Mouse (Mus musculus): ENCODE results near the gene Ccr7. TPM values are rescaled to one million over a fixed set of nuclear protein-coding genes. Genes with fewer than 3 reads are reported as not detected.
A peak's percentile ranks its signal among the peaks of the same experiment; 100 is the strongest.

Gene Ccr7
- total RNA-seq, 2 experiments from 2014 or later: 0.17 TPM; not detected in 1

GRCm38 (mm10) chr11:99118420-99118819 is 36.5 kb downstream of the Ccr7 start:
- no peak for ATAC-seq (replicated peaks; ENCODE audit: poor library complexity)

GRCm38 (mm10) chr11:99117907-99118306 is 37.0 kb downstream of the Ccr7 start:
- no peak for ATAC-seq (replicated peaks; ENCODE audit: poor library complexity)

GRCm38 (mm10) chr11:99115940-99116339 is 38.9 kb downstream of the Ccr7 start:
- ATAC-seq (replicated peaks; ENCODE audit: poor library complexity): peak; percentile 29; the same call in 1 of the 2 replicates

- ATAC-seq (replicated peaks; ENCODE audit: poor library complexity): no peak
Observed at GRCm38 (mm10) chr11:99113111-99113510, 41.8 kb downstream of the Ccr7 start.

GRCm38 (mm10) chr11:99112700-99113099 is 42.2 kb downstream of the Ccr7 start:
- ATAC-seq (replicated peaks; ENCODE audit: poor library complexity): no peak

- no peak for ATAC-seq (replicated peaks; ENCODE audit: poor library complexity)
Observed at GRCm38 (mm10) chr11:99111631-99112030, 43.2 kb downstream of the Ccr7 start.

GRCm38 (mm10) chr11:99111155-99111554 is 43.7 kb downstream of the Ccr7 start:
- ATAC-seq (replicated peaks; ENCODE audit: poor library complexity): no peak

GRCm38 (mm10) chr11:99110370-99111110 is 44.3 kb downstream of the Ccr7 start:
- ATAC-seq (replicated peaks; ENCODE audit: poor library complexity): peak; percentile 45; the same call in 1 of the 2 replicates

- no peak for ATAC-seq (replicated peaks; ENCODE audit: poor library complexity)
Observed at GRCm38 (mm10) chr11:99108296-99108695, 46.6 kb downstream of the Ccr7 start.

GRCm38 (mm10) chr11:99105981-99106726 is 48.7 kb downstream of the Ccr7 start:
- ATAC-seq (replicated peaks; ENCODE audit: poor library complexity): 0 out of 2 replicates have a peak, but pooled peaks have one; percentile 12

GRCm38 (mm10) chr11:99104609-99105410 is 50.1 kb downstream of the Ccr7 start:
- peak; percentile 63 for ATAC-seq (replicated peaks; ENCODE audit: poor library complexity)

- ATAC-seq (replicated peaks; ENCODE audit: poor library complexity): peak; percentile 40
Observed at GRCm38 (mm10) chr11:99102575-99103270, 52.2 kb downstream of the Ccr7 start.

GRCm38 (mm10) chr11:99101693-99102092 is 53.2 kb downstream of the Ccr7 start:
- no peak for ATAC-seq (replicated peaks; ENCODE audit: poor library complexity)

- no peak for ATAC-seq (replicated peaks; ENCODE audit: poor library complexity)
Observed at GRCm38 (mm10) chr11:99100215-99100614, 54.7 kb downstream of the Ccr7 start.

- no peak for ATAC-seq (replicated peaks; ENCODE audit: poor library complexity)
Observed at GRCm38 (mm10) chr11:99099516-99099915, 55.4 kb downstream of the Ccr7 start.

GRCm38 (mm10) chr11:99098924-99099323 is 56.0 kb downstream of the Ccr7 start:
- ATAC-seq (replicated peaks; ENCODE audit: poor library complexity): no peak

- no peak for ATAC-seq (replicated peaks; ENCODE audit: poor library complexity)
Observed at GRCm38 (mm10) chr11:99096996-99097774, 57.7 kb downstream of the Ccr7 start.

GRCm38 (mm10) chr11:99096417-99096816 is 58.5 kb downstream of the Ccr7 start:
- ATAC-seq (replicated peaks; ENCODE audit: poor library complexity): no peak

- ATAC-seq (replicated peaks; ENCODE audit: poor library complexity): no peak
Observed at GRCm38 (mm10) chr11:99095759-99096158, 59.1 kb downstream of the Ccr7 start.
